Mouse (Mus musculus) lung, adult 2 months (tissue): Measurements from ENCODE around the gene Rgs13. TPM values are rescaled to one million over a fixed set of nuclear protein-coding genes. Genes with fewer than 3 reads are reported as not detected.

Source experiments
- DNase-seq: peaks from one replicate; pipeline ENCODE4 v3.0.0; 2022
- H3K4me1 ChIP-seq: fragments of 200-500 bp; 2 replicates; pipeline ENCODE4 v1.6.1; 2011; ENCODE audit warnings: low read length; ENCODE audit not compliant: control insufficient read depth, insufficient read depth
- H3K4me3 ChIP-seq: fragments of 200-500 bp; replicated peaks from 2 replicates; pipeline ENCODE3; 2011; ENCODE audit warnings: low read depth, mild to moderate bottlenecking, control low read depth, low read length; ENCODE audit errors: extremely low read depth
- CTCF ChIP-seq: fragments of 200-500 bp; IDR thresholded peaks from 2 replicates; pipeline ENCODE4 v1.5.1; 2011; ENCODE audit warnings: mild to moderate bottlenecking, low read length, control low read depth; ENCODE audit not compliant: insufficient read depth
- POLR2A ChIP-seq: fragments of 200-500 bp; IDR thresholded peaks from 2 replicates; pipeline ENCODE4 v1.6.1; 2011; ENCODE audit warnings: low read depth, mild to moderate bottlenecking, control low read depth, low read length, borderline replicate concordance; ENCODE audit errors: extremely low read depth
- WGBS: fragments of 180-500 bp; shearing (Covaris S2); methylation state at CpG from one replicate; pipeline ENCODE4 v1.1.7; 2018; 5-methylcytosine and 5-hydroxymethylcytosine counted together
- polyA plus RNA-seq: library from polyadenylated mRNA; depleted of rRNA; stranded (reverse); fragments of >200 nt; gene quantifications from 2 replicates; pipeline ENCODE4 v1.2.3, GENCODE M21; 2012; rRNA removed

Rgs13 gene
- polyA plus RNA-seq, 1 experiment, result not detected

- no peak overlapping the region for H3K4me3 ChIP-seq
- WGBS, result 68% methylated on average over 4 of the region's 4 CpGs
- no peaks in the 10 kb centered on the region for H3K4me1 ChIP-seq
- TF ChIP-seq POLR2A (no peak), CTCF (no peak)
- no peak for DNase-seq
These were observed 57.1 kb downstream of the Rgs13 start for GRCm38 (mm10) chr1:144120042-144120441.

- no peak for TF ChIP-seq CTCF
- WGBS, result 44% methylated on average over 2 of the region's 2 CpGs
These were observed 57.7 kb downstream of the Rgs13 start for GRCm38 (mm10) chr1:144119456-144119855.

GRCm38 (mm10) chr1:144115848-144116727, 61.1 kb downstream of the Rgs13 start:
- DNase-seq, result no peak
- 71% methylated on average over 6 of the region's 6 CpGs for WGBS
- Histone ChIP-seq H3K4me3 (no peak overlapping the region), H3K4me1 (no peaks in the 10 kb centered on the region; the same call in 1 of the 2 replicates)
- TF ChIP-seq CTCF, result no peak
- TF ChIP-seq POLR2A, result no peak

More at GRCm38 (mm10) chr1:144119456-144119855, 57.7 kb downstream of the Rgs13 start:
- no peak overlapping the region for H3K4me3 ChIP-seq
- no peak for DNase-seq
- H3K4me1 ChIP-seq, result no peaks in the 10 kb centered on the region

- DNase-seq, result no peak
- H3K4me3 ChIP-seq, result no peak overlapping the region
- no peak for TF ChIP-seq CTCF
- no peak for TF ChIP-seq POLR2A
- H3K4me1 ChIP-seq, result no peaks in the 10 kb centered on the region; the same call in 1 of the 2 replicates
- WGBS, result 60% methylated on average over 6 of the region's 6 CpGs
These were observed 63.6 kb downstream of the Rgs13 start for GRCm38 (mm10) chr1:144113438-144114074.

DNA sequence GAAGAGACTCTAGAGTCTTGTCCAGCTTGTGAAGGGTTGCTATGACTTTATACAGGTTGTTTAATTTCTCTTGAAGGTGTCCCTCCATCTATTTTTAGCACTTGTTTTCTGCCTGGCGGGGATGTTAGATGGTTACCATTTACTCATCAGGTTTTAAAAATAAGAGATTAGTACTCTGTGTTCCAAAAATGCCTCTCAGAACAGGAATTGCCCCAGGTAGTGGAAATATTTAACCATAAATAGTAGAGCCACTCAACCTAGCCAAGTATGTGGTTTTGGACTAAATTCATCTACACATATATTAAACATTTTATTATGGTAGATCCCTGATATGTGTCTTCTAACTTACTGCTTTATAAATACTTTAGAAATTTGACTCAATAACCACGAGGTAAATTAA, 64.2 kb downstream of the Rgs13 start:
- no peak for TF ChIP-seq POLR2A
- TF ChIP-seq CTCF, result no peak
- DNase-seq, result no peak
- H3K4me3 ChIP-seq, result no peak overlapping the region
- 59% methylated on average over 2 of the region's 2 CpGs for WGBS
- no peaks in the 10 kb centered on the region; the same call in 1 of the 2 replicates for H3K4me1 ChIP-seq

DNA sequence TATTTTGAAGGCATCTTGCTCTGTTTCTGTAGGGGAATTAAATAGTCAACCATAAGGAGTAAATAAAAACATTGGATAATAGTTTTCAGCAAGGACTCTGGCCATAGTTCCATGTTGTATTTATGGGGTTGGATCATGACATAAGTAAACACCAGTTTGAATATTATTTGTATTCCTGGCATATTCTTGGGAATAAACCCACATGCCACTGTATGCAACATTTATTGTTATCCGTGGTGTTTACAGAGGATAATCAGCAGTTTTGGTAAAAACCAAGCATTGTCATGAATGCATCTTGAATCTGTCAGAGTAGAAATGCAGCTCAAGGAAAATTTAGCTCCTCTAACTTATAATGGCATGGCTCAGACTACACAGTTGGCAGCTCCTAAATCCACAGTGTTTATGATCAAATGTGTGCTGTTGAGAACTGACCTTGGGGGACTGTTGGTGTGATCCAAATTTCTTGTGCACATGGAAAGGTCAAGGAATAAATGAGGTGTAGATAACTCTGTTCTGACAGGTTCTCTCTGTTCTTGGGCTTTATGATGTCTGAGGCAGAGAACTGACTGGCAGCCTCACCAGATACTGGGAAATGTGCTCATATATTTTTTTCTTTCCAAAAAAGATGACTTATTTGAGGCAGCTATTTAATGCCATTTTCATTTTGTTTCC, 78.4 kb downstream of the Rgs13 start:
- no peak for DNase-seq
- TF ChIP-seq POLR2A, result no peak
- TF ChIP-seq CTCF, result no peak
- 57% methylated on average over 1 of the region's 1 CpGs for WGBS
- H3K4me1 ChIP-seq, result no peaks in the 10 kb centered on the region
- no peak overlapping the region for H3K4me3 ChIP-seq

DNA sequence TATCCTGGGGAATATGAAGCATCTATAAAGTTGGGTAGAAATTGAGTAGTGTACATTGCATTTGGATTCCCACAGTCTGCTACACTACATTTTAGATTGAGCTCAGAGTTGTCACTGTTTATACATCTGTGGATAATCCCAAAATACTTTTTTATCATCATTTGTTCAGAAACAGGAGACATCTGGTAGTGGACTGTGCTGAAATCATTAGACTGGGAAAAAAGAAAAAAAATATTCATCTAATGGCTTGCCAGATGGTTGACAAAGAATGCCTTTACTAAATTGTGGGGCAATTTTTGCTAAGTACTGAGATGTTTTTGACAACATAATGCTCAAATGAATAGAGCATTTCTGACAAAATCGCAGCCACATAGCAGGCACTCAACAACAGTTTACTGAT, 86.8 kb downstream of the Rgs13 start:
- H3K4me3 ChIP-seq, result no peak overlapping the region
- H3K4me1 ChIP-seq, result no peaks in the 10 kb centered on the region
- DNase-seq, result no peak
- 84% methylated on average over 1 of the region's 1 CpGs for WGBS
- TF ChIP-seq CTCF (no peak), POLR2A (no peak)

Other genes with a start within 250 kb of the Rgs13 start
- 6.1 and 22.9 TPM in 2 replicates for gene Rgs2, start 173.2 kb downstream of the Rgs13 start, polyA plus RNA-seq
- gene Rgs1, start 71.9 kb upstream of the Rgs13 start, polyA plus RNA-seq, result 0.09 and 0.40 TPM in 2 replicates